Mouse (Mus musculus): ENCODE measurements around the gene Tuba1c. TPM values are rescaled to one million over a fixed set of nuclear protein-coding genes. Genes with fewer than 3 reads are reported as not detected.

Tuba1c gene
- polyA plus RNA-seq, 1 experiment from 2014 or later = 20.8 TPM

DNA sequence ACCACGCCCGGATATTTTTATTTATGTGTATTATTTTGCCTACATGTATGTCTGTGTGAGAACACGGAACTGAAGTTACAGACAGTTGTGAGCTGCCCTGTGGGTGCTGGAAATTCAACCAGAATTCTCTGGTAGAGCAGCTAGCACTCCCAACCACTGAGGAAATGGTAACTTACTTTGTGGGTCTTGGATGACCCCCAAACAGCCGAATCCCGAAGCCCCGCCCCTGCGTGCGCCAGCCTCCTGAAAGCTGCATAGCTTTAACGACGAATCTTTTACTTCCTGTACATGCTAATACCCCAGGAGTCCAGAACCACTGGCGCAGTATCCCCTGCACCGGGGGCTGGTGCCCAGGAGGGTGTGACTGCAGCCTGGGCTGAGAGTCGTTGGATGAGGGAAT, 4.3 kb upstream of the Tuba1c start:
- H3K4me1 ChIP-seq (ENCODE audit: control insufficient read depth, insufficient read depth, low read depth, low read length) = peaks cover 15% of the 10 kb centered on the region
- no peaks in the 10 kb centered on the region; the same call in none of the 2 replicates for H3K27me3 ChIP-seq (replicated peaks; ENCODE audit: control insufficient read depth, insufficient read depth, low read length)
- 73% methylated on average over 13 of the region's 13 CpGs for WGBS
- no peak overlapping the region for H3K4me3 ChIP-seq (ENCODE audit: low read length)
- H3K9me3 ChIP-seq (ENCODE audit: control insufficient read depth, low read length) = no peaks in the 10 kb centered on the region
- H3K9ac ChIP-seq (ENCODE audit: low read depth, low read length) = no peak overlapping the region
- no peak overlapping the region for H3K4me2 ChIP-seq (ENCODE audit: low read length)
- no peaks in the 10 kb centered on the region for H3K36me3 ChIP-seq (ENCODE audit: control insufficient read depth, insufficient read depth, low read length)
- no peak for ATAC-seq
- H3K27ac ChIP-seq (ENCODE audit: low read depth, low read length) = no peak overlapping the region

DNA sequence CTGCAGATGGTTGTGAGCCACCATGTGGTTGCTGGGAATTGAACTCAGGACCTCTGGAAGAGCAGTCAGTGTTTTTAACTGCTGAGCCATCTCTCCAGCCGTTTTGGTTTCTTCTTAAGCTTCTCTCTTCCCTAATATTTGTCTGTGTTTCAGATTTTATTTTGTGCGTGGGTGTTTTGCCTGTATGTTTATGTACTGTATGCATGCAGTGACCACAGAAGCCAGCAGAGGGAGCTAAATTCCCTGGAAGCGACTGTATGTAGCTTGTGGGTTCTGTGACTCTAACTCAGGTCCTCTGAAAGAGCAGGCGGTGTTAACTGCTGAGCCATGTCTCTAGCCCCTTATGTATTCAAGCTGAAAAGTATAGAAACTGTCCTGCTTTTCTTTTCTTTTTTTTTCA, 3.4 kb upstream of the Tuba1c start:
- Histone ChIP-seq H3K27ac (ENCODE audit: low read depth, low read length) (no peak overlapping the region), H3K9ac (ENCODE audit: low read depth, low read length) (no peak overlapping the region), H3K36me3 (ENCODE audit: control insufficient read depth, insufficient read depth, low read length) (no peaks in the 10 kb centered on the region), H3K4me1 (ENCODE audit: control insufficient read depth, insufficient read depth, low read depth, low read length) (peaks cover 17% of the 10 kb centered on the region), H3K4me2 (ENCODE audit: low read length) (no peak overlapping the region), H3K4me3 (ENCODE audit: low read length) (no peak overlapping the region), H3K27me3 (replicated peaks; ENCODE audit: control insufficient read depth, insufficient read depth, low read length) (no peaks in the 10 kb centered on the region; the same call in none of the 2 replicates), H3K9me3 (ENCODE audit: control insufficient read depth, low read length) (no peaks in the 10 kb centered on the region)
- no peak for ATAC-seq
- 66% methylated on average over 4 of the region's 4 CpGs for WGBS

DNA sequence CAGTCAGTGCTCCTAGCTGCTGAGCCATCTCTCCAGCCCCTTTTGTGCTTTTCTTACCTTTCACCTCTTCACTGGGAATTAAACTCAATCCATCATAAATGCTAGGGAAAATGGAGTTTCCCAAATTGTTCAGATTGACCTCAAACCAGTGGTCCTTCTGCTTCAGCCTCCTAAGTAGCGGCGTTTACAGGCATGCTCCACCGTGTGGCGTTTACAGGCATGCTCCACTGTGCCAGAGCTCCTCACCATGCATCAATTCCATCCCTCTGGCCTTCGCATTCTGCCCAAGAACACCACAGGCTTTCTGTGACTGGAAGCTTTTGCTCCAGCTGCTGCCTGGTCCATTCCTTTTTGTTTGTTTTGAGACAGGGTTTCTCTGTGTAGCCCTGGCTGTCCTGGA, 2.6 kb upstream of the Tuba1c start:
- H3K4me1 ChIP-seq (ENCODE audit: control insufficient read depth, insufficient read depth, low read depth, low read length) = peaks cover 17% of the 10 kb centered on the region
- H3K4me3 ChIP-seq (ENCODE audit: low read length) = no peak overlapping the region
- ATAC-seq = no peak
- no peaks in the 10 kb centered on the region; the same call in none of the 2 replicates for H3K27me3 ChIP-seq (replicated peaks; ENCODE audit: control insufficient read depth, insufficient read depth, low read length)
- H3K36me3 ChIP-seq (ENCODE audit: control insufficient read depth, insufficient read depth, low read length) = no peaks in the 10 kb centered on the region
- H3K9ac ChIP-seq (ENCODE audit: low read depth, low read length) = no peak overlapping the region
- WGBS = 70% methylated on average over 5 of the region's 5 CpGs
- H3K27ac ChIP-seq (ENCODE audit: low read depth, low read length) = no peak overlapping the region
- no peak overlapping the region for H3K4me2 ChIP-seq (ENCODE audit: low read length)
- no peaks in the 10 kb centered on the region for H3K9me3 ChIP-seq (ENCODE audit: control insufficient read depth, low read length)

DNA sequence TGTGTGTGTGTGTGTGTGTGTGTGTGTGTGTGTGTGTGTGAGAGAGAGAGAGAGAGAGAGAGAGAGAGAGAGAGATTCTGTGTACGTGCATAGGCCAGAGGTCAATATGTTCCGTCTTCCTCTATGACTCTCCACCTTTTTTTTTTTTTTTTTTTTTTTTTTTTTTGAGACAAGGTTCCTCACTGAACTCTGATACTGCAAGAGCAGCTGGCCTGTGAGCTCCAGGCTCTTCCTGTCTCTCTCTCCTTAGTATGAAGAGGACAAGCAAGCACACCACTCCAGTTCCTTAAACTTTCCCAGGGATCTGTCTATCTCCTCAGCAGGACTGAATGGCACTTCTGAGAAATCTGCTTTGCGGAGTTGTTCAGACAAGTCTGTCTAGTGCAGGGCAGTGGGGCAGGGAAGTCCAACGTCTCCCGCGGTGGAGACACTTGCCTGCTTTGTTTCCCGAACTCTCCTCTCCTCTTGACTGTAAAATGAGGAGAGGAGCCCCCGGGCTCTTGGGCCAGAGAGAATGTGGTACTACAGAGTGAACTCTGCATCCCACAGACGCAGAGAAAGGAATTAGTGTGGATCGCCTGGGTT, 725 bp upstream of the Tuba1c start:
- Histone ChIP-seq H3K27me3 (replicated peaks; ENCODE audit: control insufficient read depth, insufficient read depth, low read length) (no peaks in the 10 kb centered on the region; the same call in none of the 2 replicates), H3K4me3 (ENCODE audit: low read length) (peak overlapping the region; percentile 46), H3K36me3 (ENCODE audit: control insufficient read depth, insufficient read depth, low read length) (no peaks in the 10 kb centered on the region), H3K4me1 (ENCODE audit: control insufficient read depth, insufficient read depth, low read depth, low read length) (peaks cover 17% of the 10 kb centered on the region), H3K9ac (ENCODE audit: low read depth, low read length) (peak overlapping the region; percentile 22; the same call in 1 of the 2 replicates), H3K4me2 (ENCODE audit: low read length) (peak overlapping the region; percentile 66), H3K9me3 (ENCODE audit: control insufficient read depth, low read length) (no peaks in the 10 kb centered on the region), H3K27ac (ENCODE audit: low read depth, low read length) (no peak overlapping the region)
- WGBS = 9% methylated on average over 10 of the region's 10 CpGs
- no peak for ATAC-seq

DNA sequence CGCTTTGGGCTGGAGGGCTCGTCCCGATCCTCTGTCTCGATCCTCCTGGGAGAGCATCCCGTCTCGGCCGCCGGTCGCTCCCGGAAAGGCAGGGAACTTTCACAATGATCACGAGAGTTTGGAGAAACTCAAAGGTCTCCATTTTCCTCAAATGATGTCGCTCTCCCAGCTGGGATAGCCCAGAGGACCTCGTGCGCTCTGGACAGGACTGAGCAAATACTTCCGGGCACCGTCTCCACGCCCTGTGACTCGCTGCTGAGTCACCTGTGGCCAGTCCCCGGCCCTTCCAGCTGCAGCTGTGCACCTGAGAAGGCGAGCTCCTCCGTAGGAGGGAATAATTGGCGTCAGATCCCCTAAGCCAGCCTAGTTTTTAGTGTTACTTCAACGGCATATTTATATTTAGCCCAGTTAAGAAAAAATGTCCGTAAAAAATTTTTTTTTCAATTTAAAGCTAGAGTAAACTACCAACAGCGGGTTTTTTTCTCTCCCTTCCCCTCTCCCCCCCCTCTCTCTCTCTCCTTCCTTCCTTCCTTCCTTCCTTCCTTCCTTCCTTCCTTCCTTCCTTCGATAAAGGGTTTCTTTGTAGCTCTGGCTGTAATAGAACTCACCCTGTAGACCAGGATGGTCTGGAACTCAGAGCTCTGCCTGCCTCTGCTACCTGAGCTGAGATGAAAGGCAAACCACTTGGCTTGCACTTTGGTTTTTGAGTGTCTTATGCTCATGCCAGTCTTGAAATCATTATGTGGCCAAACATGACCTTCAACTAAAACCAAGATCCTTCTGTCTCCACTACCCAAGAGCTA, 1.1 kb downstream of the Tuba1c start:
- no peaks in the 10 kb centered on the region for H3K9me3 ChIP-seq (ENCODE audit: control insufficient read depth, low read length)
- H3K9ac ChIP-seq (ENCODE audit: low read depth, low read length) = peak overlapping the region; percentile 59
- H3K27me3 ChIP-seq (replicated peaks; ENCODE audit: control insufficient read depth, insufficient read depth, low read length) = no peaks in the 10 kb centered on the region; the same call in none of the 2 replicates
- no peak for ATAC-seq
- no peaks in the 10 kb centered on the region for H3K36me3 ChIP-seq (ENCODE audit: control insufficient read depth, insufficient read depth, low read length)
- H3K4me2 ChIP-seq (ENCODE audit: low read length) = peak overlapping the region; percentile 66
- peak overlapping the region; percentile 46 for H3K4me3 ChIP-seq (ENCODE audit: low read length)
- WGBS = 14% methylated on average over 26 of the region's 26 CpGs
- no peak overlapping the region for H3K27ac ChIP-seq (ENCODE audit: low read depth, low read length)
- peaks cover 17% of the 10 kb centered on the region for H3K4me1 ChIP-seq (ENCODE audit: control insufficient read depth, insufficient read depth, low read depth, low read length)

DNA sequence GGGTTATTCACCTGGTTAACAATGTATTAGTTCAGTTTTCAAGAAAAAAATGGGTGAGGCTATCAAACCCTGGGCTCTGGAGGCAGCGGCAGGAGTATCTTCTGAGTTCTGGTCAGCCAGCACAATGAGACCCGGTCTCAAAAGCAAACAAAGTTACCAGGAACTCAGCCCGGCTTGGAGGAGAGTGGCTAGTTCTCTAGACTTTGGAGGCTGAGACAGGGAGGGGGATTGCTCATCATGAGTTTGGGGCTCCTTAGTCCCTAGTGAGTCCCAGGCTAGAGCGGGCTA, 1.6 kb downstream of the Tuba1c start:
- Histone ChIP-seq H3K36me3 (ENCODE audit: control insufficient read depth, insufficient read depth, low read length) (no peaks in the 10 kb centered on the region), H3K27ac (ENCODE audit: low read depth, low read length) (no peak overlapping the region), H3K4me2 (ENCODE audit: low read length) (peak overlapping the region; percentile 26), H3K4me3 (ENCODE audit: low read length) (no peak overlapping the region; the same call in 1 of the 2 replicates), H3K27me3 (replicated peaks; ENCODE audit: control insufficient read depth, insufficient read depth, low read length) (no peaks in the 10 kb centered on the region; the same call in none of the 2 replicates), H3K9ac (ENCODE audit: low read depth, low read length) (no peak overlapping the region), H3K9me3 (ENCODE audit: control insufficient read depth, low read length) (no peaks in the 10 kb centered on the region), H3K4me1 (ENCODE audit: control insufficient read depth, insufficient read depth, low read depth, low read length) (peaks cover 17% of the 10 kb centered on the region)
- 81% methylated on average over 4 of the region's 4 CpGs for WGBS
- no peak for ATAC-seq

DNA sequence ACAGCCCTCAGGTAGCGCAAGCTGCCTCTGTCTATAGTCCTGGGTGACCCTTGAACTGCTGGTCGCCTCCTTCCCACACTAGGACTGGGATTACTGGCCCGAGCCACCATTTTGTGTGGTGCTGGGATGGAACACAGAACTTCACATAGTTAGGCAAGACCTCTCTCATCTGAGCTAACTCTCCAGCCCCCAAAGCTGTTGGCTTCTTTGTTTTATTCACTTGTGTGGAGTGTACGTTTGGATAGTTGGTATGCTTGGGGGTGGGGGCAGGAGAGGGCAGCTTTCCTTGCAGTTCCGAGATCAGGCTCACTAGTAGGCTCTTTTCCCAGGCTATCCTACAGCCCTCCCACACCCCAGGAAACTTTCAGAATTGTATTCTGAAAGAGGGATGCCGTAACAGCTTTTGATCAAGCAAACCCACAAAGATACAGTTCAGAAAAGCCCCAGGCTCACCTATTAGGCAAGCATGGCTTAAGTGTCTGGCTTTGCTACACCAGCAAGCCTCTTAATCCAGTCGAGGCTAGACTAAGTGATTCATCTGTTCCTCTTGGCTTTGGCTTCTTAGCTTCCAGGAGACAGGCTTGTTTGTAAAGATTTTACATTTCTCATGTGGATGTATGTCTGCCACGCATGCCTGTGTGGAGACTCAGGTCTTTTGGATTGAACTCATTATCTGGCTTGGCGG, 2.5 kb downstream of the Tuba1c start:
- no peak overlapping the region for H3K4me3 ChIP-seq (ENCODE audit: low read length)
- H3K4me2 ChIP-seq (ENCODE audit: low read length) = 0 out of 2 replicates have a peak overlapping the region, but pooled peaks have one; percentile 12
- H3K27me3 ChIP-seq (replicated peaks; ENCODE audit: control insufficient read depth, insufficient read depth, low read length) = no peaks in the 10 kb centered on the region; the same call in none of the 2 replicates
- H3K9me3 ChIP-seq (ENCODE audit: control insufficient read depth, low read length) = no peaks in the 10 kb centered on the region
- no peaks in the 10 kb centered on the region for H3K36me3 ChIP-seq (ENCODE audit: control insufficient read depth, insufficient read depth, low read length)
- no peak overlapping the region for H3K9ac ChIP-seq (ENCODE audit: low read depth, low read length)
- peaks cover 17% of the 10 kb centered on the region for H3K4me1 ChIP-seq (ENCODE audit: control insufficient read depth, insufficient read depth, low read depth, low read length)
- no peak for ATAC-seq
- no peak overlapping the region for H3K27ac ChIP-seq (ENCODE audit: low read depth, low read length)
- 79% methylated on average over 9 of the region's 9 CpGs for WGBS

DNA sequence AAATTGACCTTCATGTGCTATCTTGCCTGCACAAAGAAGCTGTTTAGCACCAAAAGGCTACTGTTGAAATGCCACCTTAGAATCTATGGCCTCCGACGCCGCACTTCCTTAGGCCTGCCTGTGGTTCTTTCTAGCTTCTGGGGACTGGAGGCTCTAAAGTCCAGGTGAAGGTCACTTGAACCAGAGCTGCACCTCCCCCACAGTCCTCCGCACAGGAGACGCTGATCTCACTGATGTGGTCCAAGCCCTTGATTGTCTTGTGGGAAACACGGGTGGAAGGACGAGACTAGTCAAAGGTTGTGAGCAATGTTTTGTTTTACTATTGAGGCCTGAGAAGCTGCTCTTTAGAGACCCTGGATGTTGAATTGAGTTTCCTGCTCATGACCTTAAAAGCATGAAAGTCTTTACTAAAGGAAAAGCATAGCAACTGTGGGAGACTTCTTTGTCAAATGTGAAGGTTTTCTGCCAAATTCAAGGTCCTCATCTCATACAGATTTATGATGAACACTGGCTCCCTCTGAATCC, 3.1 kb downstream of the Tuba1c start:
- H3K9ac ChIP-seq (ENCODE audit: low read depth, low read length) = no peak overlapping the region
- H3K4me3 ChIP-seq (ENCODE audit: low read length) = no peak overlapping the region
- H3K36me3 ChIP-seq (ENCODE audit: control insufficient read depth, insufficient read depth, low read length) = no peaks in the 10 kb centered on the region
- H3K9me3 ChIP-seq (ENCODE audit: control insufficient read depth, low read length) = no peaks in the 10 kb centered on the region
- peaks cover 17% of the 10 kb centered on the region for H3K4me1 ChIP-seq (ENCODE audit: control insufficient read depth, insufficient read depth, low read depth, low read length)
- no peak overlapping the region for H3K27ac ChIP-seq (ENCODE audit: low read depth, low read length)
- no peak for ATAC-seq
- H3K4me2 ChIP-seq (ENCODE audit: low read length) = no peak overlapping the region
- H3K27me3 ChIP-seq (replicated peaks; ENCODE audit: control insufficient read depth, insufficient read depth, low read length) = no peaks in the 10 kb centered on the region; the same call in none of the 2 replicates
- 83% methylated on average over 7 of the region's 7 CpGs for WGBS
